Mouse (Mus musculus): Measurements from ENCODE around the gene Pde4c. TPM values are rescaled to one million over a fixed set of nuclear protein-coding genes. Genes with fewer than 3 reads are reported as not detected.

Pde4c gene
- polyA plus RNA-seq (2016; fragmentation: Nextera tagmentation; extraction: Ambion mirVana), result 0.20 and 0.69 TPM in 2 replicates

DNA sequence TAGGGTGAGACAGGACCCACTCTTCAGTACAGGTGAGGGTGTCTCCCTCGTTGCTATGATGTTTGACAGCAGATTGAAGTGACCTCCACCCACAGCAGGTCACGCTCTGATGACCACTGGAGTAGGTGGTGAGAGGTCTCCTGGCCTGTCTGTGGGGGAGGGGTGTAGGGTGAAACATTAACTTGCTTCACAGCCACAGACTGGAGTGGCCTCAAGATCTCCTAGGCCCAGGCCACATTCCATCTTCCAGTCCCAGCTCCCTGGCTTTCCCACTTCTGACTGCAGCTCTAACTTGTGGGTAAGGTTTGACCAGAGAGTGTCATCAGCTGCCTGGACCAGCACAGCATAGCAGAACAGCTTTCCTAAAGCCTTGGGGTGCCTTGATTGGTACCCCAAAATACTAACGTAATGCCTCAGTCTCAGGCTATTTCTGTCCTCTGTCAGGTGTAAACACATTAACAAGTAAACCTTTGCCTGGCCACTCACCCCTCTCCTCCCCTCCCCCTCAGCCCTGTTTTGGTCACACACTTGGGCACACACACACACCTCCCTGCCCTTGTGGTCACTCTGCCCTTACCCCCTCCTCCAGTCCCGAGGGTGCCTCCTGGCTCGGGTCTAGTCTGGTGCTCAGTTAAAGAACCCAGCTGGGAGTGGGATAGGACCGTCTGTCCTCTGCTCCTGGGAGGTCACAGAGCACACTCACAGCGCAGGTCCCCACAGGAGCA lies at the start of gene Pde4c:
Gene Pde4c, plus strand, starts transcription at position 235 of the 725 bp plus-strand sequence.
- Histone ChIP-seq H3K4me1 (0 out of 2 replicates have a peak, but pooled peaks cover 4% of the 10 kb centered on the region), H3K9me3 (no peaks in the 10 kb centered on the region), H3K27me3 (replicated peaks; ENCODE audit: low read depth, poor library complexity, severe bottlenecking) (peaks cover 43% of the 10 kb centered on the region), H3K36me3 (replicated peaks) (no peaks in the 10 kb centered on the region), H3K27ac (replicated peaks) (no peak within 1 kb of the TSS), H3K4me3 (no peak within 1 kb of the TSS)
- no peak for DNase-seq (ENCODE audit: low spot score)
- 67% methylated on average over 7 of the region's 7 CpGs for WGBS

DNA sequence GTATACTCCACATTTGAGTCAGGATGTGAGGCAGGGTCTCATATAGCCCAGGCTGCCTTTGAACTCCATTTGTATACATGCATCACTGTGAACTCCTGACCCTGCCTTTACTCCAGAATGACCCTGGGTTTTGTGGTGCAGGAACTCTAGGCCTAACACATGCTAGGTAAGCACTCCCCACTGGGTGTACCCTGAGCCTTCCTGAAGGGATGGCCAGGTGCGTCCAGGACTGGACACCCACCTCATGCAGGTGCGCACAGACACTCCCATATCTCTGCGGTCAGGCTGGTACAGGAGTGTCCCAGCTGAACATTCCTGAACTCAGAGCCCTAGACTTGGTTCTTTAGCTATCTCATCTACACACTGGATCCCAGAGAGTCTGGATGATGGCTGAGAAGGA lies 49.4 kb upstream of the Pde4c start:
- H3K36me3 ChIP-seq (replicated peaks), result peaks cover 30% of the 10 kb centered on the region

DNA sequence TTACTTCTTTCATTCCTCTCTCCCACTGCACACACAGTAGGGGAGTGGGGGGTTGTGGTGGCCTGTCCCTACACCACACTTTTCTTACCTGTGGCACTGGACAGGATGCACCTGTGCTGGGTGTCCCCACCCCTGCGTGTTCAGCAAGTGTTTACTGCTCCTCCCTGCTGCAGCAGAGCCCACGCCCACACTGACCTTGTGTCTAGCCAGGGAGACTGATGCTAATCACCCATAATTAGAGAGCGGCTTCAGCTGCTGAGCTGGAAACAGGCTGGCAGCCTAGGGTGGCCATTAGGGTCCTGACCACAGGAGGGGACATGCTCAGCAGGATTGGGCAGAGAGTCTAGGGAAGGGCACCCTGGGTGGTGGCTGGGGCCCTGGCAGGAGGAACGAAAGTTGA lies 48.8 kb upstream of the Pde4c start:
- H3K27ac ChIP-seq (replicated peaks), result peak overlapping the region; percentile 95
- no peaks in the 10 kb centered on the region for H3K9me3 ChIP-seq
- no peaks in the 10 kb centered on the region for H3K27me3 ChIP-seq (replicated peaks; ENCODE audit: low read depth, poor library complexity, severe bottlenecking)
- H3K36me3 ChIP-seq (replicated peaks), result peaks cover 36% of the 10 kb centered on the region
- H3K4me3 ChIP-seq, result peak overlapping the region; percentile 67
- WGBS, result 74% methylated on average over 4 of the region's 4 CpGs
- no peak for DNase-seq (ENCODE audit: low spot score)
- H3K4me1 ChIP-seq, result peaks cover 37% of the 10 kb centered on the region

More for the DNA sequence above, 49.4 kb upstream of the Pde4c start:
- Histone ChIP-seq H3K27me3 (replicated peaks; ENCODE audit: low read depth, poor library complexity, severe bottlenecking) (no peaks in the 10 kb centered on the region), H3K27ac (replicated peaks) (peak overlapping the region; percentile 95), H3K9me3 (no peaks in the 10 kb centered on the region), H3K4me3 (peak overlapping the region; percentile 67), H3K4me1 (peaks cover 33% of the 10 kb centered on the region)
- WGBS, result 87% methylated on average over 3 of the region's 3 CpGs
- no peak for DNase-seq (ENCODE audit: low spot score)

DNA sequence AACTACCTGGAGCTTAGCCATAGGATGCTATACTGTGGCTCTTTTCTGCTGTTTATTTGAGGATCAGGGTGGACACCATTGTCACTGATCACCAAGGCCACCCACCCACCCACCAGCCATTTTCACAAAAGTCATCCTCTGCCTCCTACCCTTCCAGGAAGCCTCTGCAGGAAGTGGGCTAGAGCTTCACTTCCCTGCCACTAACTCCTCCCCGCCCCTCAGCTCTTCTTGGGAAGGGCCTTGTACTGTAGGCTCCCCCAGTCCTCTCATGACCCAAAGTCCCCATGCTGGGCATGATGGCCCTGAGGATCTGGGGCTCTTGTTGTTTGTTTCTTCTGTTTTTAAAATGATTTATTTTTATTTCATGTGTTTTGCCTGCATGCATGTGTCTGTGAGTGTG lies 48.2 kb upstream of the Pde4c start:
- Histone ChIP-seq H3K36me3 (replicated peaks) (peaks cover 43% of the 10 kb centered on the region), H3K27ac (replicated peaks) (0 out of 2 replicates have a peak overlapping the region, but pooled peaks have one; percentile 95), H3K4me1 (peaks cover 37% of the 10 kb centered on the region), H3K27me3 (replicated peaks; ENCODE audit: low read depth, poor library complexity, severe bottlenecking) (no peaks in the 10 kb centered on the region), H3K4me3 (no peak overlapping the region), H3K9me3 (no peaks in the 10 kb centered on the region)
- no peak for DNase-seq (ENCODE audit: low spot score)
- 85% methylated on average over 1 of the region's 1 CpGs for WGBS

DNA sequence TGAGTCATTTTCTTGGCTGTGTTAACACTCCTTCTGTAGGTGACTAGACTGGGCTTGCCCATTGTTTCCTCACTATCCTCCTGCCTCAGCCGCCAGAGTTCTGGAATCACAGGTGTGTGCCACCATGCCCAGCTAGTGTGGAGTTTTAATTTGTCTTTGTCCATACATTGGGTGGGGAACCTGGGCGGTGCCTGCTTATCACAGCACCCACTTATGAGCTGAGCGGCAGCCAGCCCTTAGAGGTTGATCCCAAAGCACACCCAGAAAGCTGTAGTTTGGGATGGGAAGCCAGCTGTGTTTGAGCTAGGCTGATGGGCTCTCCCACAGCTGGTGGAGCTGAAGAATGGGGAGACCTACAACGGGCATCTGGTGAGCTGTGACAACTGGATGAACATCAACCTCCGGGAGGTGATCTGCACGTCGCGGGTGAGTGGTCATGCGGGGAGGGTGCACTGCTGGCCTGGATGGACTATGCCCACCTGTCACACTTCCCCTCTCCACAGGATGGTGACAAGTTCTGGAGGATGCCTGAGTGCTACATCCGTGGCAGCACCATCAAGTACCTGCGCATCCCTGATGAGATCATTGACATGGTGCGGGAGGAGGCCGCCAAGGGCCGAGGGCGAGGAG lies 46.0 kb upstream of the Pde4c start:
- Histone ChIP-seq H3K27me3 (replicated peaks; ENCODE audit: low read depth, poor library complexity, severe bottlenecking) (no peaks in the 10 kb centered on the region), H3K27ac (replicated peaks) (no peak overlapping the region), H3K4me1 (peaks cover 39% of the 10 kb centered on the region), H3K36me3 (replicated peaks) (peaks cover 46% of the 10 kb centered on the region), H3K4me3 (no peak overlapping the region), H3K9me3 (no peaks in the 10 kb centered on the region)
- 94% methylated on average over 15 of the region's 15 CpGs for WGBS
- no peak for DNase-seq (ENCODE audit: low spot score)

DNA sequence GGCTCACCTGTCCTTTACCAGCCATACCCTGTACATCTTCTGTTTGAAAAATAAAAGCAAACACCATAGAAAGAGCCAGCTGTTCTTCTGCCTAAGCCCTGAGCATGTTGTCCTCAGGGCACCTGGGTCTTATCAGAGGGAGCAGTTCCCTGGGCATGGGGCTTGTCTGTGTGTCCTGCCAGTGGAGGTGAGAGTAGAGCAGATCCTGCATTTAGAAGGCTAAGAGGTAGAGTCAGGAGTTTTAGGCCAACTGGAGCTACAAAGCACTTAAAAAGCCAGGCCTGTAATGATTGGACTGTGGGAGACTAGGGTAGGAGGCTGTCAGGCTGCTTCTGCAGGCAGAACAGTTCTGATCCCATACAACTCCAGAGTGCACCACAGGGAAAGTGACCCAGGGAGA lies 44.8 kb upstream of the Pde4c start:
- Histone ChIP-seq H3K4me3 (no peak overlapping the region; the same call in 1 of the 2 replicates), H3K4me1 (peaks cover 36% of the 10 kb centered on the region), H3K27me3 (replicated peaks; ENCODE audit: low read depth, poor library complexity, severe bottlenecking) (no peaks in the 10 kb centered on the region), H3K36me3 (replicated peaks) (peaks cover 46% of the 10 kb centered on the region), H3K27ac (replicated peaks) (peak overlapping the region; percentile 40; the same call in 1 of the 2 replicates), H3K9me3 (no peaks in the 10 kb centered on the region)
- no peak for DNase-seq (ENCODE audit: low spot score)

DNA sequence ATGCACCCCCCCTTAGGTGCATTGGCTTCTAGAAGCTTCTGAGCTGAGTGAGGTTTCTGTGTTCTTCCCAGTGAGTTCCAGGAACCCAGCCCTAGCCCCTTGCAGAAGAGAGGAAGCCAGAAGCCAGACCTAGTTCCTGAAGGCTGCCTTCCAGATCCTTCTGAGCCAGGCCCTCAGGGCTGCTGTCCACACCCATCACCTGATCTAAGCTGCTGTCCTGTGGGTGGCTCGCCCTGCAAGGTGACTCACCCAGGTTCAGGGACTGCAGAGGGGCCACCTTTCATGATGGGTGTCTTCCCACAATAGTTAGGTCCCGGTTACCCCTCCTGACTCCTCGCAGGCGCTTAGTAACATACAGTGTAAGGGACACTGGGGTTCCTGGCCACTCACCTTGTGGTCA lies 44.1 kb upstream of the Pde4c start:
- peaks cover 32% of the 10 kb centered on the region for H3K4me1 ChIP-seq
- 90% methylated on average over 4 of the region's 4 CpGs for WGBS
- no peaks in the 10 kb centered on the region for H3K27me3 ChIP-seq (replicated peaks; ENCODE audit: low read depth, poor library complexity, severe bottlenecking)
- no peak overlapping the region for H3K27ac ChIP-seq (replicated peaks)
- H3K36me3 ChIP-seq (replicated peaks), result peaks cover 46% of the 10 kb centered on the region
- no peak overlapping the region for H3K4me3 ChIP-seq
- no peaks in the 10 kb centered on the region for H3K9me3 ChIP-seq
- DNase-seq (ENCODE audit: low spot score), result no peak

DNA sequence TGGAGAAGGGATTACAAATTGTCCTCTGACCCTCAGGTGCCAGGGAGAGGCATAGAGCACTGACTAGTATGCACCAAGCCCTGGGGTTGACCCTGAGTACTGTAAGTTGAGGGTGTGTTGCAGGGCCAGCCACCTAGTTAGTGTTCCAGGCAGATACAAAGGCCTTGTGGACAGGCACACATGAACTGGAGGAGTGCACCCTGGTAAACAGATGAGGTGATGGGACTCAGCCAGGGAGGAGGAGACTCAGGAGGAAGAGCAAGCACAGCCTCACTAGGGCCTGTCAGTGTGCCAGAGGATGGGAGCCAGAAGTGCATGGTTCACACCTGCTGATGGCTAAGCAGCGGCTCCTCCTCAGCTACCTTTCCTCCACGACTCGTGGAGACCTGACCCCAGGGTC lies 43.5 kb upstream of the Pde4c start:
- no peak overlapping the region for H3K27ac ChIP-seq (replicated peaks)

GRCm38 (mm10) chr8:70681410-70681809 lies 42.1 kb upstream of the Pde4c start:
- H3K4me3 ChIP-seq, result no peak overlapping the region
- WGBS, result 72% methylated on average over 3 of the region's 3 CpGs
- H3K27ac ChIP-seq (replicated peaks), result 0 out of 2 replicates have a peak overlapping the region, but pooled peaks have one; percentile 70
- DNase-seq (ENCODE audit: low spot score), result no peak
- H3K4me1 ChIP-seq, result peaks cover 24% of the 10 kb centered on the region
- H3K36me3 ChIP-seq (replicated peaks), result peaks cover 41% of the 10 kb centered on the region
- H3K27me3 ChIP-seq (replicated peaks; ENCODE audit: low read depth, poor library complexity, severe bottlenecking), result no peaks in the 10 kb centered on the region
- no peaks in the 10 kb centered on the region for H3K9me3 ChIP-seq

More for the DNA sequence above, 43.5 kb upstream of the Pde4c start:
- H3K36me3 ChIP-seq (replicated peaks), result peaks cover 46% of the 10 kb centered on the region
- H3K4me1 ChIP-seq, result peaks cover 28% of the 10 kb centered on the region
- H3K4me3 ChIP-seq, result no peak overlapping the region
- DNase-seq (ENCODE audit: low spot score), result no peak
- H3K9me3 ChIP-seq, result no peaks in the 10 kb centered on the region
- H3K27me3 ChIP-seq (replicated peaks; ENCODE audit: low read depth, poor library complexity, severe bottlenecking), result no peaks in the 10 kb centered on the region
- 86% methylated on average over 3 of the region's 3 CpGs for WGBS

DNA sequence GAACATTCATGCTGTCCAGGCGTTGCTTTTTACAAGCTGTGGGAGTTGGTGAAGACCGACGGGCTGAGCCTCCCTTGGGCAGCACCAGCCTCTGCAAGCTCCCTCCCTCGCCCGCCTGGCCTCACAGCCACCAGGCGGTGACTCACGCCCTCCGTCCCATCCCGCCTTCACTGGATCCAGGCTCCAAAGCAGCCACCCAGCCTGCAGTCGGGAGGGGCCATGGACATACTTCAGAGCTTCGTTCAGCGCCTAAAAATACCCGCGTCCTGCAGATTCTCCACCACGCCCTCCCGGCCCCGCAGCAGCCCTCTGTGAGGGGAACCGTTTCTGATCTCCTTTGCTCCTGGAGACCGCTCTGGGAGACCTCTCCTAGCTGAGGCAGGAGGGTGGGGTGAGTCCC lies 41.3 kb upstream of the Pde4c start:
- peak overlapping the region; percentile 42 for H3K4me3 ChIP-seq
- H3K27me3 ChIP-seq (replicated peaks; ENCODE audit: low read depth, poor library complexity, severe bottlenecking), result no peaks in the 10 kb centered on the region
- H3K4me1 ChIP-seq, result peaks cover 24% of the 10 kb centered on the region
- H3K36me3 ChIP-seq (replicated peaks), result peaks cover 35% of the 10 kb centered on the region
- WGBS, result 11% methylated on average over 19 of the region's 19 CpGs
- peak overlapping the region; percentile 70 for H3K27ac ChIP-seq (replicated peaks)
- H3K9me3 ChIP-seq, result no peaks in the 10 kb centered on the region
- DNase-seq (ENCODE audit: low spot score), result peak; percentile 58

DNA sequence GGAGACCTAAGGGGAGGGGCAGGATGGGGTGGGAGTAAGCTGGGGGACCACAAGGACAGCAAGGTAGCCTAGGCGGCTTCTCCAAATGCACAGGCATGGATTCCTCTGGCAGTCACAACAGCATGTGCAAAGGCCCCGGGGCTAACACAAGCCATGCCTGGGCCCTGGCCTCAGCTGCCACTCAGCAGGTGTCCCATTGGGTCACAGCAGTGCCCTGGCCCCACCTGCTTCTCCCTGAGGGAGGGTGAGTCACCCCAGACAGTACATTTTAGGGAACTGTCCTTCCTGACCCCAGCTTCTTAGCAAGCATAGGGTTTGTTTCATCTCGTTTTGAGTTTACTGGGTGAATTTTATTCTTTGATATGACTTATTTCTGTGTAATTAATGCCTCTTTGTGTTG lies 40.8 kb upstream of the Pde4c start:
- H3K27ac ChIP-seq (replicated peaks), result peak overlapping the region; percentile 70
- H3K27me3 ChIP-seq (replicated peaks; ENCODE audit: low read depth, poor library complexity, severe bottlenecking), result no peaks in the 10 kb centered on the region
- peak; percentile 24 for DNase-seq (ENCODE audit: low spot score)
- WGBS, result 50% methylated on average over 3 of the region's 3 CpGs
- H3K4me3 ChIP-seq, result no peak overlapping the region
- H3K9me3 ChIP-seq, result no peaks in the 10 kb centered on the region
- peaks cover 30% of the 10 kb centered on the region for H3K36me3 ChIP-seq (replicated peaks)
- peaks cover 24% of the 10 kb centered on the region for H3K4me1 ChIP-seq

GRCm38 (mm10) chr8:70684291-70684690 lies 39.2 kb upstream of the Pde4c start:
- Histone ChIP-seq H3K4me3 (no peak overlapping the region), H3K27me3 (replicated peaks; ENCODE audit: low read depth, poor library complexity, severe bottlenecking) (no peaks in the 10 kb centered on the region), H3K36me3 (replicated peaks) (peaks cover 17% of the 10 kb centered on the region), H3K9me3 (no peaks in the 10 kb centered on the region), H3K27ac (replicated peaks) (peak overlapping the region; percentile 21; the same call in 1 of the 2 replicates), H3K4me1 (peaks cover 23% of the 10 kb centered on the region)
- DNase-seq (ENCODE audit: low spot score), result peak; percentile 23
- 60% methylated on average over 7 of the region's 7 CpGs for WGBS

DNA sequence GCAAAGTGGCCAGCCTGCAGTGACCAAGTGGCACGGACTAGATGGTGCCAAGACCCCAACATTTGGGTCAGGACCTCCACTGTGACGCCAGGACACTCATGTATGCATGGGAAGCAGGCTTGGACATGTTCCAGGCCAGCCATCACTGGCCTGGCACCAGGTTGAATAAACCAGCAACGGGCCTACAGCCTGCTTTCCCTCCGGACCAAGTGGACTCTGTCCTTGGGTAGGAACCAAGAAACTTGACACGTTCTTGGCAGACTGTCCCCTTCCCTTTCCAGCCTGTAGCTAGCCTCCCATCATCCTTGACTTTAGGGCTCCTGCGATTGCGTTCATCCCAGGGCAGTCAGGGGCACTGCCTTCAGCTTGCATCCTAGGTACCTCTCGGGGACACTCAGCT lies 35.9 kb upstream of the Pde4c start:
- DNase-seq (ENCODE audit: low spot score), result no peak
- 89% methylated on average over 8 of the region's 8 CpGs for WGBS
- Histone ChIP-seq H3K9me3 (no peaks in the 10 kb centered on the region), H3K4me1 (peaks cover 36% of the 10 kb centered on the region), H3K27ac (replicated peaks) (peak overlapping the region; percentile 55; the same call in 1 of the 2 replicates), H3K27me3 (replicated peaks; ENCODE audit: low read depth, poor library complexity, severe bottlenecking) (no peaks in the 10 kb centered on the region), H3K36me3 (replicated peaks) (0 out of 2 replicates have a peak, but pooled peaks cover 4% of the 10 kb centered on the region), H3K4me3 (no peak overlapping the region)
